Comparison of ENCODE assay signal across 13 mouse cellular contexts in the genomic region with DNA sequence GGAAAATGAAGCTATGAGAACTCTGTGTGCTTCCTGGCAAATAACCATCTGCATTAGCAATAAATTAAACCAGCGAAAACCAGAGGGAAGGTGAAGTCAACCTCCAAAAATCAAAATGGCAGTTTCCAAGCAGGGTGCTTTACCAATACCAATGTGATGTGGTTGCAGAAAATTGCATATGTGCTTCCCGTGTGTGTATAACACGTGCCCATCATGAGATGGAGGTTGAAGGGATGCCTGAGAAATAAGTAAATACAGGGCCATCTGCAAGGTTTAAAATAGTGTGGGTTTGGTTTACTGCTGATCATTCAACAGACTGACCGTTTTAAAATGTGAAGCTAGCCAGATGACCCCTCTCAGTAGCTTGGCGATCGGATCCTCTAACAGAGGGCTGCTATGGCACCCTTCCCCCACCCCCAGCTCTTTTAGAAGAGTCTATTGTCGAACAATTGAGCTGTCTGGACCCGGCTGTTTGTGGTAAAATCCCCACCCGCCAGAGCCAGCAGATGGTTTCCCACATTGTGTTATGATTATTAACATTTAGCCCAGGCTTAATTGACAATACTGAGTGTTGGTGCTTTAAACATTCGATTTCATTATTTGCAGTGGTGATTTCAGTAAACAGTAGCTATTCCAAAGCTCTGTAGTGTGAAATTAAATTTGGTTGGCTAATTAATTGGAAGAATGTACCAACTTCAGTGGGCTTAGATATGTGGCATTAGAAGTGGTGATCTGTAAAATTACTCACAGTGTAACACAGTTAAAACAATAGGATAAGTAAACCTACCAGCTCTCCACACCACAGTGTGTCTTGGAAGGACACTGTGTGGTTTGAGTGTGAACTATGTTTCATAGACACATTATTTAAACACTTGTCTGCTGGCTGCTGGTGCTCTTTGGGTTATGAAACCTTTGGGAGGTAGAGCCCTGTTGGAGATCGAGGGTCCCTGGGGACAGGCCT. TPM values are rescaled to one million over a fixed set of nuclear protein-coding genes. Genes with fewer than 3 reads are reported as not detected.
DNase-seq lines count a peak whose midpoint lies in the region; ATAC-seq lines count a peak whose summit lies in the region.
"Had no signal": no experiment of that assay in that cellular context is flagged by ENCODE, and none has a peak within 500 bp of the region (broad histone marks: within the 10 kb centered on the region; RNA-seq: fewer than 3 reads in every experiment).

No protein-coding gene starts in this region.

- 29% methylated on average over 11 of the region's 11 CpGs for WGBS in hindbrain, embryonic 13.5 days
- 23% methylated on average over 11 of the region's 11 CpGs for WGBS in midbrain, embryonic 14.5 days

- H3K4me1 ChIP-seq in hindbrain, embryonic 13.5 days (replicated peaks) = peaks cover 23% of the 10 kb centered on the region
- peaks cover 8% of the 10 kb centered on the region; the same call in 1 of the 2 replicates for H3K4me1 ChIP-seq in midbrain, embryonic 14.5 days (ENCODE audit: control insufficient read depth, insufficient read depth, low read length)
- H3K4me1 ChIP-seq: embryonic facial prominence, embryonic 15.5 days; megakaryocyte, embryonic 14.5 days had no signal

- no peaks in the 10 kb centered on the region for H3K36me3 ChIP-seq in hindbrain, embryonic 13.5 days
- H3K36me3 ChIP-seq in midbrain, embryonic 14.5 days (ENCODE audit: control insufficient read depth, insufficient read depth, low read length) = no peaks in the 10 kb centered on the region
- H3K36me3 ChIP-seq: embryonic facial prominence, embryonic 15.5 days had no signal

- H3K27me3 ChIP-seq in hindbrain, embryonic 13.5 days = no peaks in the 10 kb centered on the region
- H3K27me3 ChIP-seq in midbrain, embryonic 14.5 days (ENCODE audit: control insufficient read depth, insufficient read depth, low read length) = no peaks in the 10 kb centered on the region
- H3K27me3 ChIP-seq: embryonic facial prominence, embryonic 15.5 days; megakaryocyte, embryonic 14.5 days had no signal

- no peak overlapping the region for H3K9ac ChIP-seq in hindbrain, embryonic 13.5 days
- H3K9ac ChIP-seq in midbrain, embryonic 14.5 days (replicated peaks; ENCODE audit: low read length) = no peak overlapping the region
- H3K9ac ChIP-seq: embryonic facial prominence, embryonic 15.5 days; liver, embryonic 14.5 days had no signal

- H3K4me3 ChIP-seq in hindbrain, embryonic 13.5 days = no peak overlapping the region
- H3K4me3 ChIP-seq in midbrain, embryonic 14.5 days (replicated peaks; ENCODE audit: low read depth, low read length) = no peak overlapping the region
- H3K4me3 ChIP-seq: embryonic facial prominence, embryonic 15.5 days had no signal

- H3K9me3 ChIP-seq in hindbrain, embryonic 13.5 days = no peaks in the 10 kb centered on the region
- H3K9me3 ChIP-seq in midbrain, embryonic 14.5 days (ENCODE audit: control insufficient read depth, low read length) = no peaks in the 10 kb centered on the region
- H3K9me3 ChIP-seq: embryonic facial prominence, embryonic 15.5 days; megakaryocyte, embryonic 14.5 days had no signal

- H3K27ac ChIP-seq in hindbrain, embryonic 13.5 days = peak overlapping the region; percentile 74
- H3K27ac ChIP-seq in midbrain, embryonic 14.5 days (replicated peaks; ENCODE audit: low read depth, low read length) = 0 out of 2 replicates have a peak overlapping the region, but pooled peaks have one; percentile 14
- H3K27ac ChIP-seq: embryonic facial prominence, embryonic 15.5 days; liver, embryonic 14.5 days had no signal

- 0 out of 2 replicates have a peak overlapping the region, but pooled peaks have one; percentile 4 for H3K4me2 ChIP-seq in hindbrain, embryonic 13.5 days
- H3K4me2 ChIP-seq in midbrain, embryonic 14.5 days (ENCODE audit: low read length) = peak overlapping the region; percentile 2; the same call in 1 of the 2 replicates
- H3K4me2 ChIP-seq: embryonic facial prominence, embryonic 15.5 days had no signal

- peak; percentile 81 for DNase-seq in Muller cell, postnatal 12 days (ENCODE audit: inconsistent ontology term)
- peak; percentile 18 for DNase-seq in embryo, embryonic 9.5 days (ENCODE audit: extremely low spot score)
- peak; percentile 64 for DNase-seq in midbrain, embryonic 14.5 days
- DNase-seq in spleen, postnatal 10 days (ENCODE audit: low spot score in 2 of 2) = no peak
- no peak for DNase-seq in thymus, postnatal 36 days
- DNase-seq in right cerebral cortex, adult 18-20 months = no peak
- no peak for DNase-seq in urinary bladder, postnatal 14 days (ENCODE audit: low spot score)
- DNase-seq: heart, postnatal 36 days; right cerebral cortex, postnatal 25 days had no signal

- peak; percentile 86 for ATAC-seq in hindbrain, embryonic 13.5 days (ENCODE audit: low FRiP score)
- peak; percentile 67; the same call in 1 of the 2 replicates for ATAC-seq in midbrain, embryonic 14.5 days (ENCODE audit: low FRiP score, low TSS enrichment)

RNA-seq across cellular contexts. Expression of a gene that starts 22.7 kb away (rescaled TPM):
- not detected in 2 replicates for polyA plus RNA-seq in hindbrain, embryonic 13.5 days (2015; fragmentation: Nextera tagmentation; extraction: Ambion mirVana)
- polyA plus RNA-seq in midbrain, embryonic 14.5 days (2014; fragmentation: Nextera tagmentation; extraction: Ambion mirVana) = not detected in 2 replicates
- polyA plus RNA-seq: embryonic facial prominence, embryonic 15.5 days; liver, embryonic 14.5 days had no signal

Comparison
In these comparisons a context has a peak if more than half of its experiments do, and no peak if none do; other contexts are left out.
1. DNase-seq: peak in Muller cell, postnatal 12 days (single experiment), embryo, embryonic 9.5 days (single experiment) and midbrain, embryonic 14.5 days (single experiment); none in spleen, postnatal 10 days (0 of 2), thymus, postnatal 36 days (0 of 2), right cerebral cortex, adult 18-20 months (single experiment) and urinary bladder, postnatal 14 days (single experiment).